Mouse (Mus musculus) G1E (cell line): Measurements from ENCODE around the gene Pdia4.

Experiments
- CTCF ChIP-seq: IDR thresholded peaks from 2 replicates; pipeline ENCODE4 v1.5.1; 2012; ENCODE audit warnings: low read depth, low read length, inconsistent platforms, mixed read lengths
- GATA2 ChIP-seq: IDR thresholded peaks from 2 replicates; pipeline ENCODE4 v1.6.1; 2012; ENCODE audit warnings: low read depth, low read length, inconsistent platforms, borderline replicate concordance
- TAL1 ChIP-seq: conservative IDR thresholded peaks from 2 replicates; pipeline ENCODE4 v1.6.1; 2012; ENCODE audit warnings: low read depth, low read length, inconsistent platforms, mixed read lengths

GRCm38 (mm10) chr6:47857241-47857640 lies 44.0 kb upstream of the Pdia4 start:
- TF ChIP-seq CTCF (no peak), TAL1 (no peak), GATA2 (no peak)
